Mouse (Mus musculus): ENCODE results near the gene Olfr433. TPM values are rescaled to one million over a fixed set of nuclear protein-coding genes. Genes with fewer than 3 reads are reported as not detected.

Gene Olfr433
- polyA plus RNA-seq, 1 experiment from 2014 or later = not detected

DNA sequence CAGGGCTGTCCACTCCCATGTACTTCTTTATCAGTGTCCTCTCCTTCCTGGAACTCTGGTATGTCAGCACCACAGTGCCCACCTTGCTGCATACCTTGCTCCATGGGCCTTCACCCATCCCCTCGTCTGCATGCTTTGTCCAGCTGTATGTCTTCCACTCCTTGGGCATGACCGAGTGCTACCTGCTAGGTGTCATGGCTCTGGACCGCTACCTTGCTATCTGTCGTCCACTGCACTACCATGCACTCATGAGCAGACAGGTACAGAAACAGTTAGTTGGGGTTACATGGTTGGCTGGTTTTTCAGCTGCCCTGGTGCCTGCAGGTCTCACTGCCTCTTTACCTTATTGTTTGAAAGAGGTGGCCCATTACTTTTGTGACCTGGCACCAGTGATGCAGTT is 10.0 kb downstream of the Olfr433 start:
- Histone ChIP-seq H3K27me3 (replicated peaks; ENCODE audit: low read depth, poor library complexity, severe bottlenecking) (no peaks in the 10 kb centered on the region), H3K27ac (replicated peaks) (no peak overlapping the region), H3K4me3 (no peak overlapping the region), H3K4me1 (no peaks in the 10 kb centered on the region), H3K36me3 (replicated peaks) (no peaks in the 10 kb centered on the region), H3K9me3 (no peaks in the 10 kb centered on the region)
- 88% methylated on average over 4 of the region's 4 CpGs for WGBS
- no peak for DNase-seq (ENCODE audit: low spot score)

DNA sequence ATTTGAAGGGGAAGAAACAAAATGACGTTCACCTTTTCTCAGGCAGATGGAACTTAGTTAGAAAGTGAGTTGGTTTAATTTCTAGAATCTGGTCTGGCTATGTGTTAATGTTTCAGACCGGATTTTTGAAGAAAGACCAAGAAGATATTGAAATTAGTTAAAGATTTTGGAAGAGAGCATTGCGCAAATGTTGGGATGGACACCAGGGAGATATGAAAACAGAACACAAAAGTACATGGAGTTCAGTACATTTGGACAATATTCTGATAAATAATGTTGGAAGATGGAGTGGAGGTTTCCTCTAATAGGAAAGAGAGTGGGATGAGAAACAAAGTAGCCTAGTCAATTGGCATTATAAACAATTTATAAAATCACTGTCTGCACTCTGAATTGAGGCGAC is 11.0 kb downstream of the Olfr433 start:
- no peaks in the 10 kb centered on the region for H3K27me3 ChIP-seq (replicated peaks; ENCODE audit: low read depth, poor library complexity, severe bottlenecking)
- no peaks in the 10 kb centered on the region for H3K36me3 ChIP-seq (replicated peaks)
- H3K4me3 ChIP-seq = no peak overlapping the region
- no peak overlapping the region for H3K27ac ChIP-seq (replicated peaks)
- H3K4me1 ChIP-seq = no peaks in the 10 kb centered on the region
- H3K9me3 ChIP-seq = no peaks in the 10 kb centered on the region
- no peak for DNase-seq (ENCODE audit: low spot score)
- WGBS = 84% methylated on average over 4 of the region's 4 CpGs

DNA sequence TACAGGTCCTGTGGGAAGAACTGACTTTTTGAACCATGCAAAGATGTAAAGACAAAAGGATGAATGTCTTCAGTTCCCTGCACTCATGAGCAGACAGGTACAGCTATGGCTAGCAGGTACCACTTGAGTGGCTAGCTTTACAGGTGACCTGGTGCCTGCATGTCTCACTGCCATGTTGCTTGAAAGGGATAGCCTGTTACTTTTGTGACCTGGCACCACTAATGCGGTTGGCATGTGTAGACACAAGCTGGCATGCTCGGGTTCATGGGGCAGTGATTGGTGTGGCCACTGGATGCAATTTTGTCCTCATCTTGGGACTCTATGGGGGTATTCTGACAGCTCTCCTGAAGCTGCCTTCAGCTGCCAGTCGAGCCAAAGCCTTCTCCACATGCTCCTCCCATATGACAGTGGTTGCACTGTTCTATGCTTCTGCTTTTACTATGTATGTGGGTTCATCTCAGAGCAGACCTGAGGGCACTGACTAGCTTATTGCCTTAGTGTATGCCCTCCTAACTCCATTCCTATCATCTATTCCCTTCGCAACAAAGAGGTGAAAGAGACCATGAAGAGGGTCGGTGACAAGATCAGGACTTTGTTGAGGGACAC is 11.5 kb downstream of the Olfr433 start:
- Histone ChIP-seq H3K36me3 (replicated peaks) (no peaks in the 10 kb centered on the region), H3K4me1 (no peaks in the 10 kb centered on the region), H3K4me3 (no peak overlapping the region), H3K9me3 (no peaks in the 10 kb centered on the region), H3K27me3 (replicated peaks; ENCODE audit: low read depth, poor library complexity, severe bottlenecking) (no peaks in the 10 kb centered on the region), H3K27ac (replicated peaks) (no peak overlapping the region)
- DNase-seq (ENCODE audit: low spot score) = no peak
- WGBS = 85% methylated on average over 5 of the region's 5 CpGs

DNA sequence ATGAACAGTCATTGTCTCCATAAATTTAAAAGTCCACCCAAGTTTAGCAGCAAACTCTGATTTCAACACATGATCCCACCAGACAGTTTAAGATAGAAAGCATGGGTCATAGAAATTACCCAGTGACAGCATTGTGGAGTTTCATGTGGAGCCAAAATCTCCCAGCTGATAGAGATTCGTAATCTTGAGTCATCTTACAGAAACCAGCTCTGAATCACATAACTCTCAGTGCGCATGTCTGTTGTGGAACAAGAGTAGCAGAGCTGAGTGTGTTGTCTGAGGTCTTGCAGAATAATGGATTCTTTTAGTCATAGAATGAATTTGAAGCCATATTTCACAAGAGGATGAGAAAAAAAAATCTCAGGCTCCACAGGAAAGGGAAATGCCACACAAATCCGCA is 12.5 kb downstream of the Olfr433 start:
- no peak for DNase-seq (ENCODE audit: low spot score)
- no peaks in the 10 kb centered on the region for H3K9me3 ChIP-seq
- WGBS = 89% methylated on average over 3 of the region's 3 CpGs
- no peak overlapping the region for H3K27ac ChIP-seq (replicated peaks)
- H3K36me3 ChIP-seq (replicated peaks) = no peaks in the 10 kb centered on the region
- H3K4me1 ChIP-seq = no peaks in the 10 kb centered on the region
- no peak overlapping the region for H3K4me3 ChIP-seq
- no peaks in the 10 kb centered on the region for H3K27me3 ChIP-seq (replicated peaks; ENCODE audit: low read depth, poor library complexity, severe bottlenecking)

DNA sequence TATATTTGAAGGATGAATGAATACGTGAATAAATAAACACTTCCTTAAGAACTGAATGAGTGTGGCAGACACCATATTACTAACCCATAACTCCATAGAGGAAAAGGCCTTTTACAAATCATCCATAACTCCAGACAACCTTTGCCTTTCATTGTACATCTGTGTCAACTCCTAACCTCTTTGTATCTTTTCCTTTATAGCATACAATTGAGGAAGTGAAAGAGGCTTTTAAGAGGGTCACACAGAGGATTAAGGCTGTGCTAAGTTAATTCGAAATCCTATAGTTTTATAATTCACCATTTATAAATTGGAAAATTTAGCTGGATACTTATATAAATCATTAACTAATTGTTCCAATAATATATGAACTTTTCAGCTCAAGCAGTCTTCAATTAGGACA is 14.7 kb downstream of the Olfr433 start:
- H3K4me1 ChIP-seq = no peaks in the 10 kb centered on the region
- no peak for DNase-seq (ENCODE audit: low spot score)
- no peaks in the 10 kb centered on the region for H3K27me3 ChIP-seq (replicated peaks; ENCODE audit: low read depth, poor library complexity, severe bottlenecking)
- H3K4me3 ChIP-seq = no peak overlapping the region
- H3K27ac ChIP-seq (replicated peaks) = no peak overlapping the region
- 84% methylated on average over 2 of the region's 2 CpGs for WGBS
- H3K36me3 ChIP-seq (replicated peaks) = no peaks in the 10 kb centered on the region
- no peaks in the 10 kb centered on the region for H3K9me3 ChIP-seq

DNA sequence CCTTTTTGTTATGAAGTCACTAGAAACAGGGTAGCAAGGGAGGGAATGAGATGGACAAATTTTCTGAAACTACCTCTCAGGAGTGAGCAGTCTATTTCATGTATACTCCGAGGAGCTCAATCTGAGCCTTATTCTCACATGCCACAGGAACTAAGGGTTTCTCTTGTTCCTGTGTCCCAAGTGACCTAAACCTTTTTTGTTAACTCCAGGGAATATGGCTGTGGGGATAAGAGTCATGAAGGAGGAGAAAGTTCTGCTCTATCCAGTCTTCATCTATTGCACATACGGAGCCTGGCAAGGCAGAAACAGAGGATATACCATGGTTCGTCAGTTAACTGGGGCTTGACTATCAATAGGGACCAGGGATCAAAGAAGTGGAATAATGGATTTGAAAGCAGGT is 25.8 kb downstream of the Olfr433 start, which contains the start of gene Olfr430:
Olfr430 (plus strand) TSS at position 301 of the 400 bp plus-strand sequence.
- H3K4me3 ChIP-seq = no peak within 1 kb of the TSS
- H3K27ac ChIP-seq (replicated peaks) = no peak within 1 kb of the TSS
- DNase-seq (ENCODE audit: low spot score) = no peak
- no peaks in the 10 kb centered on the region for H3K4me1 ChIP-seq
- H3K9me3 ChIP-seq = no peaks in the 10 kb centered on the region
- 89% methylated on average over 3 of the region's 3 CpGs for WGBS
- H3K36me3 ChIP-seq (replicated peaks) = no peaks in the 10 kb centered on the region
- no peaks in the 10 kb centered on the region for H3K27me3 ChIP-seq (replicated peaks; ENCODE audit: low read depth, poor library complexity, severe bottlenecking)

DNA sequence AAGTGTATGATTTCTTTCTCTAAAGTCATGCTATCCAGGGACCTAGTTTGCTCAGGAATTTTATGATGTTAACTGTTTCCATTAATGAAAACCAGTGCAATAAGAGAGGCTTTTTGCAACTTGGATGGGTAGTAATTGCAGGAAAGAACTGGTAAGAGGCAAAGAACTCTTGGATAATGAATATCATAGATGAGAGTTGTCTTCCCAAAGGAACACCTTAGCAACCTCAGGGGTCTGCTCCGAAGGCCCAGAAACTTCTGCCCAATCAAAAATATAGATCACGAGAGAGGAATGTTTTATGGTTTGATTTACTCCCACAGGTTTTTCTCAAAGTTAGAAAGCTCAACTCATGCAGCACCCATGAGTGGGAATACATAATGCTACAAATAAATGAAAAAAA is 43.5 kb downstream of the Olfr433 start, which contains the start of gene Olfr429:
Olfr429 (plus strand) TSS at position 301 of the 400 bp plus-strand sequence.
- H3K4me3 ChIP-seq = no peak within 1 kb of the TSS
- DNase-seq (ENCODE audit: low spot score) = no peak
- no peaks in the 10 kb centered on the region for H3K4me1 ChIP-seq
- 88% methylated on average over 2 of the region's 2 CpGs for WGBS
- H3K9me3 ChIP-seq = no peaks in the 10 kb centered on the region
- no peak within 1 kb of the TSS for H3K27ac ChIP-seq (replicated peaks)
- H3K27me3 ChIP-seq (replicated peaks; ENCODE audit: low read depth, poor library complexity, severe bottlenecking) = no peaks in the 10 kb centered on the region
- H3K36me3 ChIP-seq (replicated peaks) = no peaks in the 10 kb centered on the region

Other genes starting within 250 kb of the Olfr433 start
- 0.11 TPM in 1 of 2 replicates, not detected in the other for gene Ifi211, start 127.7 kb upstream of the Olfr433 start, polyA plus RNA-seq (2016; fragmentation: Nextera tagmentation; extraction: Ambion mirVana)
- 0.10 TPM in 1 of 2 replicates, not detected in the other for gene Mndal, start 98.2 kb upstream of the Olfr433 start, polyA plus RNA-seq (2016; fragmentation: Nextera tagmentation; extraction: Ambion mirVana)
- gene Ifi203, start 98.0 kb upstream of the Olfr433 start, polyA plus RNA-seq (2016; fragmentation: Nextera tagmentation; extraction: Ambion mirVana) = 0.26 TPM in 1 of 2 replicates, not detected in the other
- gene Ifi202b, start 58.0 kb upstream of the Olfr433 start, polyA plus RNA-seq (2016; fragmentation: Nextera tagmentation; extraction: Ambion mirVana) = not detected in 2 replicates
- gene Ifi205, start 8.9 kb upstream of the Olfr433 start, polyA plus RNA-seq (2016; fragmentation: Nextera tagmentation; extraction: Ambion mirVana) = not detected in 2 replicates
- gene Olfr432, start 8.5 kb downstream of the Olfr433 start, polyA plus RNA-seq (2016; fragmentation: Nextera tagmentation; extraction: Ambion mirVana) = not detected in 2 replicates
- not detected in 2 replicates for gene Olfr430, start 25.9 kb downstream of the Olfr433 start, polyA plus RNA-seq (2016; fragmentation: Nextera tagmentation; extraction: Ambion mirVana)
- not detected in 2 replicates for gene Olfr429, start 43.6 kb downstream of the Olfr433 start, polyA plus RNA-seq (2016; fragmentation: Nextera tagmentation; extraction: Ambion mirVana)
- gene Olfr427, start 56.2 kb downstream of the Olfr433 start, polyA plus RNA-seq (2016; fragmentation: Nextera tagmentation; extraction: Ambion mirVana) = not detected in 2 replicates
- 0.31 TPM in 1 of 2 replicates, not detected in the other for gene Olfr231, start 80.5 kb downstream of the Olfr433 start, polyA plus RNA-seq (2016; fragmentation: Nextera tagmentation; extraction: Ambion mirVana)
- not detected in 2 replicates for gene Olfr424, start 90.8 kb downstream of the Olfr433 start, polyA plus RNA-seq (2016; fragmentation: Nextera tagmentation; extraction: Ambion mirVana)
- gene Olfr420, start 114.9 kb downstream of the Olfr433 start, polyA plus RNA-seq (2016; fragmentation: Nextera tagmentation; extraction: Ambion mirVana) = 0.09 TPM in 1 of 2 replicates, not detected in the other
- gene Spta1, start 132.1 kb downstream of the Olfr433 start, polyA plus RNA-seq (2016; fragmentation: Nextera tagmentation; extraction: Ambion mirVana) = 1.6 TPM in 2 replicates
- gene Olfr419, start 211.4 kb downstream of the Olfr433 start, polyA plus RNA-seq (2016; fragmentation: Nextera tagmentation; extraction: Ambion mirVana) = 0.05 TPM in 1 of 2 replicates, not detected in the other

Data from embryonic facial prominence, embryonic 10.5 days (tissue).